Mouse (Mus musculus) CD4-positive helper T cell, adult 2 months (primary cell): ENCODE data around the gene Tmem185b.

Experiments
- DNase-seq: peaks from one replicate; pipeline ENCODE4 v3.0.0-alpha.2; 2012; ENCODE audit warnings: low read depth, missing footprints, low spot score

The Tmem185b gene

DNA sequence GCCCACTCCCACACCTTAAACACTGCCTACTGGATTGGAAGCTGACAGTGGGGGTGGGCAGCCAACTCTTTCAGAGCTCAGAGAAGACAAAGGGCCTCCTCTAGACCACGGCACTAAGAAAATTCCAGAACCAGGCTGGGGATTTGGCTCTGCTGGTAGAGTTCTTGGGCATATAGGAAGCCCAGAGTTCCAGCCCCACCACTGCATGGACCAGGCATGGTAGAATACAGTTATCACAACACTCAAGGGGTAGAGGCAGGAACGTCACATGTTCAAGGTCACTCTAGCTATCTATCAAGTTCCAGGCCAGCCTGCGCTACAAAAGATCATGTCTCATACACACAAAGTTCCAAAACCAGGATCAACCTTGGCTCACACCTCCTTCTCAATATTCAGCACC, 22.8 kb upstream of the Tmem185b start:
- no peak for DNase-seq

GRCm38 (mm10) chr1:119503808-119504207, 22.2 kb upstream of the Tmem185b start:
- DNase-seq: no peak

- peak; percentile 93 for DNase-seq
Measured at GRCm38 (mm10) chr1:119504260-119505062, 21.5 kb upstream of the Tmem185b start, which contains the start of gene Ralb. TSS of gene Ralb (minus strand) at chr1:119504794.

DNA sequence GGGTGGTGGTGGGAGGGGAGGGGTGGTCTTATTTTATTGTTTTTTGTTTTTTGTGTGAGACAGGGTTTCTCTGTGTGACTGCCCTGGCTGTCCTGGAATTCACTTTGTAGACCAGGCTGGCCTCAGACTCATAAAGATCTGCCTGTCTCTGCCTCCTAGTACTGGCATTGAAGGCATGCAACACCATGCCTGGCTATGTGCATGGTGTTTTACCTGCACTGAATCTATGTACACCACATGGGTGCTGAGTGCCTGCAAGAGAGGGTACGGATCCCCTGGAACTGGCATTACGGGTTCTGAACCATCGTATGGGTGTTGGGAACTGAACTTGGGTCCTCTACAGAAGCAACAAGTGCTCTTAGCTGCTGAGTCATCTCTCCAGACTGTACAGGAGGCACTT, 20.0 kb upstream of the Tmem185b start:
- no peak for DNase-seq

GRCm38 (mm10) chr1:119508548-119508947, 17.4 kb upstream of the Tmem185b start:
- no peak for DNase-seq

GRCm38 (mm10) chr1:119509474-119509873, 16.5 kb upstream of the Tmem185b start:
- DNase-seq: no peak

DNA sequence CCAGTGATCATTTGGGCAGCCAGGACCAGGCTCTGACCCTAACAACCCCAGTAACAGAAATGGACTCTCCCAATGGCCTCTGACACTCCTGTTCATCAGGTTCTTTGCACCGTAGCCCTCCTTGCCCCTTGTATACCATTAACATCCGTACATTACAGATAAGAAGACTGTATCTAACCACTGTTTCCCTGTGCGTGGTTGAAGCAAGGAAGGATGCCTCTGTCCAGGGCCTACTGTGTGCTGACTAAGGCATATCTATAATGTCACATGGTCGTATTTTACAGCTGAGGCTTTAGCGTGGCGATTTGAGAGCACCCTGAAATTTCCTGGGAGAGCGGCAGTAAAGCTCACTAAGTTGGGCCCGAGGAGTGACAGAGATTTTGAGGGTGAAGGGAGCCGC, 15.6 kb upstream of the Tmem185b start:
- no peak for DNase-seq

DNA sequence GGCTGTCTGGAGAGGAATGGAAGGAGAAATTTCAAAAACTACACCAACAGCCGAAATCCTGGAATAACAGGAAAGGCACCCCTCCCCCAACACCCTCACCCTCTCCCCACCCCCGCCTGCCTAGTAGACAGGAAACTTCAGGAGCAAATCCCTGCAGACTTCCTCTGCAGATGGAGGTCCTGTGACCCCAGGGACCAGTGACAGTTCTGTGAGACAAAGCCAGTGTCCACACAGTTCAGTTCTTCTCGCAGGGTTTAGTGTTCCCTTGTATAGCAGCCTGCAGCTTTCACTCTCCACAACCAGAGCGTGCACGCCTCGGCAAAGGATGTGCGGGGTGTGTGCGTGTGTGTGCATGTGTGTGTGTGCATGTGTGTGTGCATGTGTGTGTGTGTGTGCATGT, 15.1 kb upstream of the Tmem185b start:
- DNase-seq: no peak

DNA sequence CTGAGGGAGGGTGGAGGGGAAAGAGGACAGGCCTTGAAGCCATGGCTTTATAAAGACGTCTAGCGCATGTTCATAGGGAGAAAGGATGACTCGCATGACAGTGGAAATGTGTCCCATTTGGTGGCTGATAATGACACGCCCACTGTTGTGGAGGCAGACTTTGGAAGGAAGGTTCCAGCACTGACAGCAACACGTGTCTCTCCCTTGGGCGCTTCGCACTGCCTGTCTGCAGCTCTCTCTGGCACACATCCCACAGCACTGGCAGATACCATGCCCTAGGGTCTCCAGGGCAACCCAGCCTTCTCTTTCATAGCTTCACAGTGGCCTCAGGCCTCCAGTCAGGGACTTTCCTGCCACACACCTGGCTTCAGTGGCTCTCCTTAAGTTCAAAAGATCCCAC, 7.9 kb upstream of the Tmem185b start:
- DNase-seq: no peak

- DNase-seq: no peak
Measured at GRCm38 (mm10) chr1:119518786-119519185, 7.2 kb upstream of the Tmem185b start.

GRCm38 (mm10) chr1:119519286-119519685, 6.7 kb upstream of the Tmem185b start:
- DNase-seq: no peak

- DNase-seq: no peak
Measured at GRCm38 (mm10) chr1:119521029-119521428, 4.9 kb upstream of the Tmem185b start.

- DNase-seq: no peak
Measured at GRCm38 (mm10) chr1:119521681-119522080, 4.3 kb upstream of the Tmem185b start.

DNA sequence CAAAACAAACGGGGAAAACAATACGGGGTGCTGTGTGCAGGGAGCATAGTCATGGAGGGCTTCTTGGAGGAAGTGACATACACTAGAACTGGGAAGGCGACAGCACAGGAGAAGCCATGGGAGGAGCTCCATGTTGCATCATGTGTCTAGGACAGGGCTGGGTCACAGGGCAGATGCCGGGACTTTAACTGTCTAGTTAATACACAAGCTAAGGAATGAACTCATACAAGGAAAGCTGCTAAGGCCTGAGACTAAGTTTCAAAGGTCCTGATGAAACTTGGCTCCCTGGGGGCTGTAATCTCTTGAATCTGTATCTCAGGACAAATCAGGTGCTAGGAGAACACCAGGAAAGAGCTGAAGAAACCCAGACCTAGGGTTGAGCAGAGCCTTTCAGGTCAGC, 3.2 kb upstream of the Tmem185b start:
- DNase-seq: no peak

DNA sequence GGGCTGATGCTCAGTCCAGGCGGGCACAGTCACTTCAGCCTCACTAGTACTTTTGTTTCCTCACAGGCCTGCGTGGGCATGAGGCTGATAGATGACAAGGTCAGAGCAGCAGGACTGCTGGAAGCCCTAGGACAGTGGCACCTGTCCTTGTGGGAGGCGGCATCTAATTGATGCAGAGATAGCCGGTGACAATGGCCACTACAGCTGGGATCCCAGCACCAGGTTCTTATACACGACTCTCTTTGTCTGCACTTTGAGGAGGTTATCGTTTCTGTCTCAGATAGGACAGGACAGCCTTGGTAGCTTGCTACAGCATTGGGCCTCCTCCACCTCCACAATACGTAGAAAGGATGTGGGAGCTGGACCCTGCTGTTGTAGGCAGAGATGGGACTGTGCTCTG, 2.6 kb upstream of the Tmem185b start:
- no peak for DNase-seq

DNA sequence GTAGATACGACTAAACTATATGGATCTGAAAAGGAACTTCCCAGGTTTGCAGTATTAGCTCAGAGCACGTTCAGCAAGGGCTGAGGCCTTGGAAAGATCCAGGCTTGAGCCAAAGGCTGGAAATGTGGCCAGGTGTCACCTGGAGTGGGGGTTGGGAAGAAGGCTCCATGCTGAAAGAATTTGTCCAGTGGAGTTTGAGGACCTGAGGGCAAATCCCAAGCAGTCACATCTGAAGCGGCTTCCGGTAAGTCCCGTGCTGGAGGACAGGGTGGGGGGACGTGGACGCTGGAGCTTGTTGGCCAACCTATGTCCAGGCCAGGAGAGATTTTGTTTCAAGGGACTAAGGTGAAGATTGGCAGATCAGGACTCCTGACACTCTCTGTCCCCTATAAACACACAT, 2.1 kb upstream of the Tmem185b start:
- DNase-seq: no peak

GRCm38 (mm10) chr1:119525004-119525444, 936 bp upstream of the Tmem185b start:
- no peak for DNase-seq

DNA sequence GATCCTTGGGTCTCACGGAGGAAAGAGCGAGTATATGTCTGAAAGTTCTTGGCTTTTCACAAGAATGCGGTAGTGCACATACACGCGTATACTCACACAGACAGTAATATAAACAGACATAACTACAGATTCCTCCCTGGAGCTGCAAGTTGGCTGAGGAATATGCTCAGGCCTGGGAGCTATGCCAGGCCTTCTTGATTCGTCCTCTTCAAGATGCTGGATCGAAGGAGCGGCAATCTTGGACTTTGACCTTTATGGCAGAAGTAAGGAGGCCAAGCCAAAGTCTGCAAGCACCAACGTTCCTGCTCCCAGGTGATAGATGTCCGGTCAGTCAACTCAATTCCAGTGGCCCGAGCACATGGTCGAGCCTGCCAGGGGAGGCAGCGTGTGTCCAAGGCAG, 5.0 kb downstream of the Tmem185b start:
- no peak for DNase-seq

- no peak for DNase-seq
Measured at GRCm38 (mm10) chr1:119532165-119532564, 6.2 kb downstream of the Tmem185b start.

- DNase-seq: no peak
Measured at GRCm38 (mm10) chr1:119533093-119533805, 7.3 kb downstream of the Tmem185b start.

DNA sequence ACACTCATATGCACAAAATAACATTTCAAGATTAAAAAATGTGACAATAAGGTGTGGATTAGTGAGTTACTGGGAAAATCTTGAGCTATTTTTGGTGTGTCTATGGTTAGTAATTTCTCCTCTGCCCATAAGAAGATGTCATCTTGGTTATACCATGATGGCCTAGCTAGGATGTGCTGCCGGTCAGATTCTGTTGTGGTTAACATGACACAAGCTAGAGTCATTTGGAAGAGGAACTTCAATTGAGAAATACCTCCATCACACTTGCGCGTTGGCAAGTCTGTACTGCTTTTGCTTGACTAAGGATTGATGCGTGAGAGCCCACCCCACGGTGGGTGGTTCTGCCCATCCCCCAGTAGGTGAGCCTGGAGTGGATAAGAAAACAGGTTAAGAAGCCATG, 8.4 kb downstream of the Tmem185b start:
- DNase-seq: no peak

DNA sequence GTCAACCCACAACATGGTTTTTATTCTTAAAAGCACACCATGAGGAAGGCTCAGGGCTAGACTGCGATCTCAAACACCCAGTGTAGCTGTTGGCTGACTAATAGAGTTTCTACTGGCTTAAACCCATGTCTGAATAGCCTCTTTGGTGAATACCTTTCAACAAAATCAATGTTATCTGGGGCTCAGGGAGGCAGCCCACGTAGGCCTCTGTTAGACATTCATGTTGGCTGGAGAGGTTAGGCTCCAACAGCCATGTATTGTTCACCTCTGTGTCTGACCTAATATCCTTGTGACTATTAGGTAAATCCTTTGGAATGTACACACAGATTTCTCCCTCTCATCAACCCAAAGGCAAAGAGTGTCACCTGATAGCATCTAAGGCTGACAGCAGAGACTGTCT, 10.2 kb downstream of the Tmem185b start:
- no peak for DNase-seq

GRCm38 (mm10) chr1:119537651-119538050, 11.7 kb downstream of the Tmem185b start:
- no peak for DNase-seq
